Mouse (Mus musculus): ENCODE results near the gene Tceal3. TPM values are rescaled to one million over a fixed set of nuclear protein-coding genes. Genes with fewer than 3 reads are reported as not detected.

Tceal3 gene
- 1.9 and 2.0 TPM in 2 replicates for polyA plus RNA-seq (2012; rRNA removed)

GRCm38 (mm10) chrX:136590199-136590896 is at the start of gene Tceal3:
Gene Tceal3, plus strand, starts transcription at chrX:136590842.

GRCm38 (mm10) chrX:136543956-136544355 is 46.7 kb upstream of the Tceal3 start, which contains the start of gene Kir3dl2:
Gene Kir3dl2, minus strand, starts transcription at chrX:136544056.

DNA sequence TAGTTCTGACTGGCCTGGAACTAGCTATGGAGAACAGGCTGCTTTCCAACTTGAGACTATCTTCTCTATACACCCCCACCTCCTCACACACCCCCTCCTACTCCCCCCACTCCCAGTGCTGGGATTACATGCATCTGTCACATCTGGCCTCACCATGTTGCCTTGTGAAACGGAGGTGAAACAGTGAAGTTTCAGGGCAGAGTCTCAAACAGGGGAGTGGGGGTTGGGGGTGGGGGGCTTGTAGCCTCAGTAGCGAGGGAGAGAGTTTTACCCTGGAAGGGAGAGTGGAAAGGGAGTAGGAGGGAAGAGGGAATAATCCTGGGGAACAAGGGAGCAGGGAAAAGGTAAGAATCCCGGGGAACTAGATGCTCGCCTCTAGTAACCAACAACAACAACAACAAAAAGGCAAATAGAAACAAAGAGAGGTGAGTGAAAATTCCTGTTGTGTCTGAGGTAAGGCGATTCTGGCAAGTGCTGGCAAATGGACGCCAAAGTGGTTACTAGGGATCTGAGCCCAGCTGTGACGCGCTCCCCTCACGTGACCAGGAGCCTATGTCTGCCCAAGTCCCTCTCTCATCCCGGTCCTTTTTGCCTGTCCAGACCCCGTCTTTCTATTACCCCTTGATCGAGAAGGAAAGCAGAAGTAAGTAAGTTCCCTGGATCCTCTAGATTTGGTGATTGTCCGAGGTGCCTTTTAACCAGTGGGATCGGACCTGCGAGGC is 117.0 kb downstream of the Tceal3 start, which contains the start of gene Tceal1:
Gene Tceal1, plus strand, starts transcription at position 537 of the 722 bp plus-strand sequence.

Other genes with a start within 250 kb of the Tceal3 start
- gene Kir3dl1, start 72.8 kb upstream of the Tceal3 start, polyA plus RNA-seq (2012; rRNA removed) = not detected in 2 replicates
- gene Kir3dl2, start 46.8 kb upstream of the Tceal3 start, polyA plus RNA-seq (2012; rRNA removed) = not detected in 2 replicates
- gene Tceal1, start 117.1 kb downstream of the Tceal3 start, polyA plus RNA-seq (2012; rRNA removed) = 0.16 and 0.38 TPM in 2 replicates
- 4.5 and 7.0 TPM in 2 replicates for gene Morf4l2, start 152.8 kb downstream of the Tceal3 start, polyA plus RNA-seq (2012; rRNA removed)
- not detected in 2 replicates for gene Glra4, start 189.3 kb downstream of the Tceal3 start, polyA plus RNA-seq (2012; rRNA removed)
- 2.2 and 2.8 TPM in 2 replicates for gene Plp1, start 231.8 kb downstream of the Tceal3 start, polyA plus RNA-seq (2012; rRNA removed)